Mouse (Mus musculus) G1E (cell line): ENCODE data around the gene Srpr.

Source experiments
- CTCF ChIP-seq: IDR thresholded peaks from 2 replicates; pipeline ENCODE4 v1.5.1; 2012; ENCODE audit warnings: low read depth, low read length, inconsistent platforms, mixed read lengths
- GATA1 ChIP-seq: IDR thresholded peaks from 2 replicates; pipeline ENCODE4 v1.6.1; 2012; ENCODE audit warnings: borderline replicate concordance, low read length, inconsistent platforms, mixed read lengths
- GATA2 ChIP-seq: IDR thresholded peaks from 2 replicates; pipeline ENCODE4 v1.6.1; 2012; ENCODE audit warnings: low read depth, low read length, inconsistent platforms, borderline replicate concordance
- POLR2AphosphoS5 ChIP-seq: IDR thresholded peaks from 2 replicates; pipeline ENCODE4 v1.6.1; 2012; ENCODE audit warnings: low read depth, low read length, inconsistent platforms; ENCODE audit not compliant: insufficient replicate concordance
- TAL1 ChIP-seq: conservative IDR thresholded peaks from 2 replicates; pipeline ENCODE4 v1.6.1; 2012; ENCODE audit warnings: low read depth, low read length, inconsistent platforms, mixed read lengths

DNA sequence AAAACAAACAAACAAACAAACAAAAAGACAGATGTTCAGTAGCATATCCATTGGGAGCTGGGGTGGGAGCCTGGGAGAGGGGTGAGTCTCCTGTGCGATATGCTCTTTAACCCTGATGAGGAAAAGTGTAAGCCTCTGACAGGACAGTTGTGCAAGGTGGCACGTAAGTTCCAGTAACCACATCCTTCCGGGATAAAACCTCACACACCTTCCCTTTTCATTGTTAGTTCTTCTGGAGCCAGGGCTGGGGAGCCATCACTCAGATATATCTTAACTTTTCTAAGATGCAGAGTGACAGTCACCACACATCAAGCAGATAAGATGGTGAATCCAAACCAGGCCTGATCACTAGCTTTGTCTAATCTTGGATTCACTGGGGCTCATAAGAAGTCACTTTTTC, 5.9 kb upstream of the Srpr start:
- TF ChIP-seq CTCF, result no peak
- TF ChIP-seq POLR2AphosphoS5, result no peak
- no peak for TF ChIP-seq GATA1
- no peak for TF ChIP-seq GATA2
- no peak for TF ChIP-seq TAL1
